Mouse (Mus musculus) cerebellum, postnatal 4 days (tissue): ENCODE data around the gene Tpst2.

Source experiments
- DNase-seq, 2 experiments: peaks; one replicate each; pipeline ENCODE4 v3.0.0; 2022; ENCODE audit warnings: low spot score in 2 of 2, mixed read lengths in 1 of 2

Gene Tpst2

DNA sequence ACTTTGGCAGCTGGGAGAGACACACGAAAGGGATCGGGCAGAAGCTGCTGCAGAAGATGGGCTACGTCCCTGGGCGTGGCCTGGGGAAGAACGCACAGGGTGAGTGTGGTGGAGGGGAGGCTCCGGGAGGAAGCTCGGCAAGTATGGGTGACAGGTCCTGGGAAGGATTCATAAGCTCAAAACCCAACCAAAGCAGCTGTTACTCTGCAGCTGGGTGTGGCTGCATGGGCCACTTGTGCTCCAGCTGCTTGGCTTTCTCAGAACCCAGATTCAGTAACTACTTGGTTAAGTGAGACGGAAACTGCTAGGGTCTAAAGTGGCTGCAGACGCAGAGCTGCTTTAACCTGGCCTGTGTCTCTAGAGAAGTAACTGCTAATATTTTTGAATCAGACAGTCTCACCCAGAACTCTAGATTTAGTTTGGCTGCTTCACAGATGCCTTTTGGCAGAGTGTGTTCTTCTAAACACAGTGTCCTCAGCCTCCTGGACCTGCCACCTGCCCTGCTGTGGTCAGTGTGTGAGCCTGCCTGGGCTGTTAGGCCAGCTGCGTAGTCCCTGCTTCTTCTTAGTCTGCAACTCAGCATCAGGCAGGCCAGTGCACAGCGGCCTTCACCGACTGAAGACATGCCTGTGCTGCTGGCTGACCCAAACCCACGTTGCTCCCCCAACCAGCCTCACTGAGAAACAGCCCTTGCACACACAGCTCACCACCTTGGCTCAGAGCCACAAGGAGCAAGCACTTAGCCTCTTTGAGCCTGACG is 53.5 kb downstream of the Tpst2 start:
- no peak for DNase-seq

DNA sequence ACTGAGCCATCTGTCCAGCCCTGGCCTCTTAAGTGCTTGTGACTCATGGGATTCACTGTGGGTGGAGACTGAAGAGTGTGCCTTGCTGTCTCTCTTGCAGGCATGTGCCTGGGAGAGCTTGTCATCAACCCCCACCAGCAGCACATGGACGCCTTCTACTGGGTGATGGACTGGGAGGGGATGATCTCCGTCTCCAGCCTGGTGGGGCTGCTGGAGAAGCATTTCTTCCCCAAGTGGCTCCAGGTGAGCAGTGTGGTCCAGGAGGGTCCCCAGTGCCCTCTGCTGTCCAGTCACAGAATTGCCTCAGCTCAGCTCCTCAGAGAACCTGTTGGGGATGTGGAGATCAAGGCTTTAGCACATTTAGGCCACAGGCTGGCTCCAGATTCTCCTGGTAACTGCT is 59.0 kb downstream of the Tpst2 start:
- peak in 1 of 2 experiments; percentile 59 for DNase-seq

DNA sequence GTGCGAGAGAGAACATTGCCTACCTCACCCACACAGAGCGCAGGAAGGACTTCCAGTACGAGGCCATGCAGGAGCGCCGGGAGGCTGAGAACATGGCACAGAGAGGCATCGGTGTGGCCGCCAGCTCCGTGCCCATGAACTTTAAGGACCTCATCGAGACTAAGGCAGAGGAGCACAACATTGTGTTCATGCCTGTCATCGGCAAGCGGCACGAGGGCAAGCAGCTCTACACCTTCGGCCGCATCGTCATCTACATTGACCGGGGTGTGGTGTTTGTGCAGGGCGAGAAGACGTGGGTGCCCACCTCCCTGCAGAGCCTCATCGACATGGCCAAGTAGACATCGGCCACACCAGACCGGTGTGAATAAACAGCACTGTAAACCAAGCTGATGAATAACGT is 60.5 kb downstream of the Tpst2 start:
- no peak for DNase-seq

DNA sequence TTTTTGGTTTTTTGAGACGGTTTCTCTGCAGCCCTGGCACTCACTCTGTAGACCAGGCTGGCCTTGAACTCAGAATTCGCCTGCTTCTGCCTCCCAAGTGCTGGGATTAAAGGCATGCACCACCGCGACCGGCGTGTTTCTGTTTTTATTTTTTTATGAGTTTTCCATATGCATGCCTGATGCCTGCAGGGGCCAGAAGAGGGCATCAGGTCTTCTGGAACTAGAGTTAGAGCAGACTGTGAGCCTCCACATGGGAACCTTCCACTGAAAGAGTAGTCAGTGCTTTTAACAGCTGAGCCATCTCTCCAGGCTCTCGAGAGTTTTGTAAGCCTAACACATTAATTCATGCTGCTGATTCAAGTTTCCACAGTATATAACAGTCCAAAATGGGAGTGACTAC is 62.7 kb downstream of the Tpst2 start:
- DNase-seq, result no peak

DNA sequence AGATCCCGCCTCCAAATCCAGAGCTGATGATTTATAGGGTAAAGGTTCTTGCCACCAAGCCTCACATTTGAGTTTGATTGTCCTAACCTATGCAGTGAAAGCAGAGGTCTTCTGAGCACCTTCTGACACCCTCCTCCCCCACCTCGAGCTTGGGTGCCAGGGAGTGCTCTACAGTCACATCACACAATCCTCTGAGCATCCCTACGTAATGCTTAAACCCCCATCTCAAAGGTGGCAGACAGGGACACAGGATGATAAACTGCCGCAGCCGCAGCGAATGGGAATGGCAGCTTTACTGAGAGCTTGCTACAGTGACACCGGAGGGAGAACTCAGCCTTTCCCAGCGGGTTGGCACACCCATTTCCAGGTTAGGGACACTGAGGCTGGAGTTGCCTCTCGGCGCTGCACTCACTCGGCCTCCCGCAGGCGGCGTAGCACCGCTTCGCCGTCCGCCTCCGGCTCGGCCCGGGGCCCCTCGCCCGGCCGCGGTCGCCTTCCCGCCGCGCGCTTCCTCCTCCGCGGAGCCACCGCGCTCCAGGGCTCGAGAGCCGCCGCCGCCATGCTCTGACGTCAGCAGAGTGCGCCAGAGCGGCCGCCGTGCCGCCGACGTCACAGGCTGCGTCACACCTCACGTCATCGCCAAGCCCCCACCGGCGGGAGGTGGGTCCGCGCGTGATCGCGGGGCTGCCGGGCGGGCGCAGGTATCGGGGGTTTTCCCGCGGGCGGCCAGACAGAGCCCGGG is 66.1 kb downstream of the Tpst2 start, which contains the start of the genes Srrd and Hps4:
Srrd (minus strand) TSS at position 578 of the 742 bp plus-strand sequence.
Hps4 (plus strand) TSS at position 621 of the 742 bp plus-strand sequence.
- DNase-seq, result peak; percentile 88 to 95

DNA sequence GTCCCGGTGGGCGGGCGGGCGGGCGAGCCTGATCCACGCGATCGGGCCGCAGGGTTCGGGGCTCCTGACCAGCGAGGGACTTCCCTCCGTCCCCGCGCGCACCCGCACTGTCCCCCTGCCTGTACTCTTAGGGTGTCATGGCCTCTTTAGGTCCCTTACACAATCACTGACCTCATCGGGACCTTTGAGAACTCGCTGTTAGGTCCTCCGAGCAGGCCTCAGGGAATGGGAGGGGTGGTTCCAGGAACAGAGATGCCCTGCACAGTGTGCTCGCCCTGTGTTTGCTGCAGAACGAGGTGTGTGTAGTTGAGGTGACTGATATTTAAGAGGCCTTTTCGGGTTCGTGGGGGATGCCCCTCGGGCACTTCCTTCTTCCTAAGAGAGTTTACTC is 66.7 kb downstream of the Tpst2 start:
- no peak for DNase-seq

DNA sequence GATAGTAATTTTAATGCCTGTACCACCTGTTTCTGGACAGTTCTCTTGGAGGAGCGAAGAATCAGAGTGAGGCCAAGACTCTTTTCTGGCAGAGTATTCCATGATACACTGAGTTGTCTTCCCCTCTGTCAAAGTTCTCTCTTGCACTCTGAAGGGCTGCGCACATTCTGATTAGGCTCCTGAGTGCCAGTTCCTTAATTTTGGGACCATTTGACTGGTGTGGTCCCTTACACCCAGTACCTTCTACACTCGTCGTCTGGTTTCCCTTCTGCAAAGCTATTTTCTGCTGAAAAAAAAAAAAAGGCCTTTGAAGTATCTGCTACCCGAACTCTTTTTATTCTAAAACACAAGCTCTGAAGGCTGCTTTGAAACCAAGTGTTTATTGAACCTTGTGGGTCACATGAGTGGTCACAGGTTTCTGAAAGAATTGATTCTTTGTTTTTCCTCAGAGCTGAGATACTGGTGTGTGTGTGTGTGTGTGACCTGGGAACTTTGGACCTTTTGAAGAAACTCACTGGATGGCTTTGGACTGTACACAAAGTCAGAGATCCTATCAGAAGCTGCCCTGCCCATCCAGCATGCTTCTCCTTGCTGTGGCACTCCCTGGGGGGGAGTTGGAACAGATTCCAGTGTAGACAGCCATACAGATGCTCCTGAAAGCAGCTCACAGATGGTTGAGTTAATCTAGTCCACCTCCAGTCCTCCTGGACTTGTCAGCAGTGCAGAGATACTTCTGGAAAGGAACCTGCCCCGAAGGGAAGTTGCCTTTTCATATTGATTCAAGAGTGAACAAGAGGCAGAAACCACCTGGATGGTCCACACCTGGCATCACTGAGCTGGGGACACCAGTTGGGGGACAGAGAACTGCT is 67.8 kb downstream of the Tpst2 start:
- no peak for DNase-seq

DNA sequence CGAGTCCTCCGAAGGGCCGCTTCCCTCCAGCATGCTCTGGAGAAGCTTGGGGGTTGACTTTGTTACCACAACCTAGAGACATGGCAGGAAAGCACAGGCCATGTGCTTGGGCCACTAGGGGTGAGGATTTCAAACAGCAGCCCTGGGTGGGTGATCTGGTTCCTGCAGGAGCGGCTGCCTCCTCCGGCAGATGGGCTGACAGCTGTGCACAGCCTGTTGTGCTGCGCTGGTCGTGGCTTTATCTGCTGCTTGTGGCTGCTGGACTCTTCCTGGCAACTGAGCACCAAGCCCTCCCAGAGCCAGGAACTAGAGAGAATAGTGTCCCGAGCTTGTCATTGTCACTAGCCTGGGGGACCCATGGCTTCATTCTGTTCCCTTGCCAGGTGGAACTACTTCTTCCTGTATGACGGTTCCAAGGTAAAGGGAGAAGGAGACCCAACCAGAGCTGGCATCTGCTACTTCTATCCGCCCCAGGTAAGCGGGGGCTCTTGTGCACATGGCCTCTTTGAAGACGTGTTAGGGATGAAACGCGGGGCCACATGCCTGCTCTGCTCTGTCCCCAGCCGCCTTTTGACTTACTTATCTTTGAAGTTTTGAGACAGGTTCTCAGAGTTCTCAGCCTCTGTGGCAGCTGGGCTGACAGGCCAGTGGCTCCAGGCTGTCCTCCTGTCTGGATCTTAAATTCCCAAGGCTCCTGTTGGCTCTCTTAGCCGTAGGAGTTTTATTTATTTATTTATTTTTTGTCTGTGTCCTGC is 69.9 kb downstream of the Tpst2 start:
- no peak for DNase-seq

DNA sequence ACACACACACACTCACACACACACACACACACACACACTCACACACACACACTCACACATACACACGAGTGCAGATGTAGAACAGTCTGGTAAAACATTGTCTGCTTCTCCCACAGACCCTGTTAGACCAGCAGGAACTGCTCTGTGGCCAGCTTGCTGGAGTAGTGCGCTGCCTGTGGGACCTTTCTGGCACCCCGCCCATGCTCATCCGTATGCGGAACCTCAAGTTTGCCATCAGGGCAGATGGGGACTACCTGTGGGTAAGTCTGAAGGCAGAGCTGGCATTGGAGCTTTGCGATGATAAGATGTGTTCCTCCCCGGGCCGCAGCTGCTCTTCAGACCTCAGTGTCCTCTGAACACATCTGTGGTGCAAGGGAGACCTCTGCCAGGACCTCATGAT is 72.7 kb downstream of the Tpst2 start:
- no peak for DNase-seq

DNA sequence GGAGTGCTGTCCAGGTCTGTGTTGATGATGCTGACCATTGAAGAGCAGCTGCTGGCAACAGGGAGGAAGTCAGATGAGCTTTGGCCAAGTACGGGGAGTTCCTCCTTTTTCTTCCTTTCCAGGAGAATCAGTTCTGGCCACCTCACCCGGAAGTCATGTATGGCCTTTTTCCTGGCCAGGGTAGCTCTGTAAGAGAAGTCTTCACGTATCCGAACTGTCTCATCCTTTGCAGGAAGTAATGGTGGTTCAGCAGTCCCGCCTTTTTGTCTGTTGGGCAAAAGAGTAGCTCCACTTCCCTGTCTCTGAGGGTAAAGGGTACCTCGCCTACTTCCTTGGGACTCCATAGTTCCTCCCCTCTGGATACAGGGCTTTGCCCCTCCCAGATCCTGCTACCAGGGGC is 79.0 kb downstream of the Tpst2 start:
- no peak for DNase-seq

DNA sequence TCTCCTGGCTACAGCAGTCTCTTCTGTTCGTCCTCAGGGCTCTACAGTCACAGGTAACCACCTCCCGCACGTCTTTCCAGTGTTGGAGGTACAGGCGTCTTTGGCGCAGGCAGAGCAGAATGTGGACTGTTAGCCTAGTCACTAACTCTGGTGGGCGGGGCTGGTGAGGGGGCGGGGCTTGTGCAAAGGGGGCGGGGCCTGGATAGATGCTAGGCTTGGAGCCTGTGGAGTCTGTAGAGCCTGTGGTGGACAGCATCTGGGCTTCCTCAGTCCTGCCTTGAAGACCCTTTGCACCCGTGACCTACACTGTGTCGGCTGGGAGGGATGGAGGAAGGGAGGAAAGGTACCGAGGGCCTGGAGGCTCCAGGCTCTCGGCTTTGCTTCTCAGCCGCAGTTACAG is 79.4 kb downstream of the Tpst2 start, which contains the start of gene Gm6583:
Gm6583 (minus strand) TSS at position 124 of the 400 bp plus-strand sequence.
- no peak for DNase-seq

DNA sequence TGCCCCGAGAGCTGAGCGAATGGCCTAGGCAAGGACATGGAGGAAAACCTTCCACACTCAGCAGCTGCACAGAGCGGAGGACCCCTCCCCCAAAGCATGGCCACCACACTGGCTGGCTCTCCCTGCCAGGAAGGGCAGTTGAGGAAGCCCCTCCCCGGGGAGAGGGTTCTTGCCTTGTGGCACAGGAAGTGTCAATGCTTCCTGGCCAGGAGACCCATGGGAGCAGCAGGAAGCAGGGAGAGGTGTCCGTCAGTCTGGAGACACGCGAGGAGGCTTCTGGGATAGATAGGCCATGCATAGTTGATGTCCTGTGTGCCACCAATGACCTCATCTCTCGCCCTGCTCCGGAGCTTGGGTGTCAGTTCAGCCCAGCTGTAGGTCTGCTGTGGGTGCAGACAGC is 79.8 kb downstream of the Tpst2 start:
- no peak for DNase-seq

DNA sequence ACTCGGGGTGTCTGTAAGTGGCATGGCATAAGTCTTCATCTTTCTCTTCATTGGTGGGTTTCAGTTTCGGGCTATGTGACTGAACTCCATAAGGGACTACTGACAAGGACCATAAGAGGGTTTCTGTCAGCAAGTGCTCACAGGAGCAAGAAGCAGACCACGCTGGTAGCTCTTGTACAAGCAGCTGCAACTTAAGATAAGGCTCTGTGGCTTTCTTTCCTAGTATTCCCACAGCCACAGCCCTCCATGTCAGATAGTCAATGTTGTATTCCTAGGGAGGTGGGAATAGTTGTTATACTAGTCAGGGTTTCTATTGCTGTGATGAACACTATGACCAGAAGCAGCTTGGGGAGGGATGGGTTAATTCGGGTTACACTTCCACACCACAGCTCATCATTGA is 83.0 kb downstream of the Tpst2 start:
- DNase-seq, result no peak

DNA sequence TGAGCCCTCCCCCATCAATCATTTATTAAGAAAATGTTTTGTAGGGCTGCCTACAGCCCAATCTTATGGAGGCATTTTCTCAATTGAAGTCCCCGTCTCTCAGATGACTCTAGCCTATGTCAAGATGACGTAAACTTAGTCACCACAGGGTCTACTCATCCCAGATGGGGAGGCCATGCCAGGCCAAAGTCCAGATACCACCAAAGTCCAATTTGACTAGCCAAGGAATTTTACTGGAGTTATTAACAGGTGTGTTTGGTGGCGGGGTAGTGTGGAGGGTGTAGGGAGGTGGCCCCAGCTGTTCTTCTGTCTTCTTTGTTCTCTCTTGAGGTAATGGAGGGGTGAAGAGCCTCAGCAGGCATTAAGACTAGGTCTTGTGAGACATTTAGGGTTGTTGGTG is 83.6 kb downstream of the Tpst2 start:
- no peak for DNase-seq

DNA sequence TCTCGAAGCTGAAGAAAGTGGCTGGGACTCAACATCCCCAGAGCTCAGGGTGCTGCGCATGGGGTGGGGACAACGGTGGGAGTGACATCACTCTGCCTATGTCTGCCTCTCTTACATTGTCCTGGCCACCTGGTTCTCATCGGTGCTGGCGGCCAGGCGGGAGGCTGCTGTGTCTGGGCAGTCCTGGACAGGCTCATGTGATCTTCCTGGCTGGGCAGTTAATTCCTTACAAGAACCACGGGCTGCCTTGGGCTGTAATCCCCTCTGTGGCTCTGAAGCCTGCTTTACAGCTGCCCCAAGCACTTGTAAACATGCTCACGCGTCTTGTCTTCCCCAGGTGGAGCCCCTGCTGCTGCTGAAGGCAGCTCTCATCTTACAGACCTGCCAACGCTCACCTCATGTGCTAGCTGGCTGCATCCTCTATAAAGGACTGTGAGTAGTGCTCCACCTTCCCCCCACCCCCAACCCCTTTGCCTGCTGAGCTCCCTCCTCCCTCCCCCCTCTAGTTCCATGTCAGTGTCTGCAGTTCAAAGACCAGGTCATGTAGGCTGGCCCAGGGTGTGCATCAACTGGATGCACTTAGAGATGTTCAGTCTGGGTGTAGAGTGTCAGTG is 87.8 kb downstream of the Tpst2 start:
- DNase-seq, result no peak
